Mouse (Mus musculus) megakaryocyte progenitor cell, adult 5-6 weeks (primary cell): Measurements from ENCODE around the gene Podxl. TPM values are rescaled to one million over a fixed set of nuclear protein-coding genes. Genes with fewer than 3 reads are reported as not detected.
"Not testable (repeated sequence)": the region's sequence is repeated elsewhere in the genome, so short reads cannot be mapped to it uniquely, and the experiment has no call there.

Experiments used
- ATAC-seq: replicated peaks from 2 replicates; pipeline ENCODE4 v1.8.0; 2016; ENCODE audit warnings: mild to moderate bottlenecking, moderate TSS enrichment, inconsistent platforms; ENCODE audit not compliant: poor library complexity
- total RNA-seq, 2 experiments: library from RNA; stranded (forward) in 1 of 2; stranded (reverse) in 1 of 2; fragments of 157-497, 149-512 nt in 1 of 2; fragments of 200-1000 nt in 1 of 2; gene quantifications; 2 replicates each; pipeline versions ENCODE4 v1.2.3 to v1.2.4; 2015 to 2017

Gene Podxl
- total RNA-seq, 2 experiments from 2014 or later, result 0.04 to 0.25 TPM

GRCm38 (mm10) chr6:31568070-31568595, 4.4 kb upstream of the Podxl start:
- ATAC-seq, result no peak

GRCm38 (mm10) chr6:31567200-31567599, 3.4 kb upstream of the Podxl start:
- no peak for ATAC-seq

- ATAC-seq, result no peak
Measured at GRCm38 (mm10) chr6:31564901-31565391, 1.2 kb upstream of the Podxl start.

GRCm38 (mm10) chr6:31564182-31564531, 376 bp upstream of the Podxl start:
- ATAC-seq, result no peak; the same call in 1 of the 2 replicates

GRCm38 (mm10) chr6:31562371-31563080, 1.3 kb downstream of the Podxl start:
- ATAC-seq, result no peak

GRCm38 (mm10) chr6:31561948-31562347, 1.8 kb downstream of the Podxl start:
- ATAC-seq, result not testable (repeated sequence)

GRCm38 (mm10) chr6:31560138-31560959, 3.4 kb downstream of the Podxl start:
- ATAC-seq, result no peak

- ATAC-seq, result no peak
Measured at GRCm38 (mm10) chr6:31556460-31557100, 7.2 kb downstream of the Podxl start.

- ATAC-seq, result no peak
Measured at GRCm38 (mm10) chr6:31550876-31551532, 12.8 kb downstream of the Podxl start.

GRCm38 (mm10) chr6:31549361-31550051, 14.3 kb downstream of the Podxl start:
- ATAC-seq, result no peak

- ATAC-seq, result no peak
Measured at GRCm38 (mm10) chr6:31544318-31544717, 19.5 kb downstream of the Podxl start.

- 0 out of 2 replicates have a peak, but pooled peaks have one; percentile 26 for ATAC-seq
Measured at GRCm38 (mm10) chr6:31540018-31540417, 23.8 kb downstream of the Podxl start.

- no peak; the same call in 1 of the 2 replicates for ATAC-seq
Measured at GRCm38 (mm10) chr6:31538112-31538511, 25.7 kb downstream of the Podxl start.

- no peak for ATAC-seq
Measured at GRCm38 (mm10) chr6:31537193-31537592, 26.6 kb downstream of the Podxl start.

- no peak for ATAC-seq
Measured at GRCm38 (mm10) chr6:31534705-31535104, 29.1 kb downstream of the Podxl start.

- ATAC-seq, result no peak
Measured at GRCm38 (mm10) chr6:31531880-31532279, 31.9 kb downstream of the Podxl start.

GRCm38 (mm10) chr6:31528339-31528738, 35.4 kb downstream of the Podxl start:
- ATAC-seq, result no peak

GRCm38 (mm10) chr6:31527897-31528296, 35.9 kb downstream of the Podxl start:
- peak; percentile 93 for ATAC-seq

GRCm38 (mm10) chr6:31526929-31527328, 36.9 kb downstream of the Podxl start:
- ATAC-seq, result no peak
